Mouse (Mus musculus): ENCODE data around the gene Cyb5d1.

Gene Cyb5d1

GRCm38 (mm10) chr11:69395235-69395633 lies at the start of gene Cyb5d1, which contains the start of gene Naa38:
Gene Cyb5d1, minus strand, starts transcription at chr11:69395631.
Gene Naa38, plus strand, starts transcription at chr11:69395487.
- peak; percentile 96 for DNase-seq

- DNase-seq: peak; percentile 79
These were observed 47.9 kb upstream of the Cyb5d1 start for GRCm38 (mm10) chr11:69443328-69443727.

GRCm38 (mm10) chr11:69437291-69437690 lies 41.9 kb upstream of the Cyb5d1 start:
- no peak for DNase-seq

- no peak for DNase-seq
These were observed 37.8 kb upstream of the Cyb5d1 start for GRCm38 (mm10) chr11:69433189-69433588.

- DNase-seq: peak; percentile 27
These were observed 37.2 kb upstream of the Cyb5d1 start for GRCm38 (mm10) chr11:69432640-69432982.

GRCm38 (mm10) chr11:69431829-69432639 lies 36.6 kb upstream of the Cyb5d1 start:
- peak; percentile 94 for DNase-seq

- DNase-seq: no peak
These were observed 35.2 kb upstream of the Cyb5d1 start for GRCm38 (mm10) chr11:69430631-69431030.

- peak; percentile 68 for DNase-seq
These were observed 33.9 kb upstream of the Cyb5d1 start for GRCm38 (mm10) chr11:69429313-69429712.

- peak; percentile 90 for DNase-seq
These were observed 33.3 kb upstream of the Cyb5d1 start for GRCm38 (mm10) chr11:69428751-69429150.

GRCm38 (mm10) chr11:69426246-69426645 lies 30.8 kb upstream of the Cyb5d1 start:
- no peak for DNase-seq

- DNase-seq: no peak
These were observed 28.5 kb upstream of the Cyb5d1 start for GRCm38 (mm10) chr11:69423885-69424284.

- no peak for DNase-seq
These were observed 27.4 kb upstream of the Cyb5d1 start for GRCm38 (mm10) chr11:69422842-69423241.

- no peak for DNase-seq
These were observed 25.9 kb upstream of the Cyb5d1 start for GRCm38 (mm10) chr11:69421131-69421977.

- no peak for DNase-seq
These were observed 25.1 kb upstream of the Cyb5d1 start for GRCm38 (mm10) chr11:69420554-69421000.

- peak; percentile 78 for DNase-seq
These were observed 24.6 kb upstream of the Cyb5d1 start for GRCm38 (mm10) chr11:69419813-69420553.

GRCm38 (mm10) chr11:69419443-69419812 lies 24.0 kb upstream of the Cyb5d1 start:
- DNase-seq: peak; percentile 54

- peak; percentile 97 for DNase-seq
These were observed 23.3 kb upstream of the Cyb5d1 start for GRCm38 (mm10) chr11:69418481-69419442.

- peak; percentile 97 for DNase-seq
These were observed 22.3 kb upstream of the Cyb5d1 start for GRCm38 (mm10) chr11:69417449-69418384.

- DNase-seq: no peak
These were observed 21.6 kb upstream of the Cyb5d1 start for GRCm38 (mm10) chr11:69416921-69417448.

GRCm38 (mm10) chr11:69416509-69416908 lies 21.1 kb upstream of the Cyb5d1 start:
- no peak for DNase-seq
